Mouse (Mus musculus) bone marrow macrophage, adult 2 months (primary cell): ENCODE results near the gene Mical3. TPM values are rescaled to one million over a fixed set of nuclear protein-coding genes. Genes with fewer than 3 reads are reported as not detected.

Experiments used
- H3K27ac ChIP-seq: 2 replicates; pipeline ENCODE4 v1.5.1; 2012; ENCODE audit warnings: low read depth, low read length; ENCODE audit not compliant: insufficient read depth
- H3K4me1 ChIP-seq: 2 replicates; pipeline ENCODE4 v1.6.1; 2012; ENCODE audit warnings: low read length; ENCODE audit not compliant: control insufficient read depth, insufficient read depth
- H3K4me3 ChIP-seq: 2 replicates; pipeline ENCODE4 v1.5.1; 2012; ENCODE audit warnings: mild to moderate bottlenecking, low read length, moderate library complexity; ENCODE audit not compliant: insufficient read depth
- CTCF ChIP-seq: IDR thresholded peaks from 2 replicates; pipeline ENCODE4 v1.5.1; 2012; ENCODE audit warnings: low read depth, mild to moderate bottlenecking, low read length, moderate library complexity
- POLR2A ChIP-seq: IDR thresholded peaks from 2 replicates; pipeline ENCODE4 v1.6.1; 2012; ENCODE audit warnings: mild to moderate bottlenecking, low read depth, low read length, borderline replicate concordance
- polyA plus RNA-seq: library from polyadenylated mRNA; stranded (reverse); fragments of >200 nt; gene quantifications from 2 replicates; pipeline ENCODE4 v1.2.4, GENCODE M21; 2012; ENCODE audit not compliant: missing spikeins, insufficient read depth, insufficient read length

Mical3 gene
- polyA plus RNA-seq, 1 experiment: 4.1 TPM

GRCm38 (mm10) chr6:121101201-121101600 is 29.6 kb downstream of the Mical3 start:
- peaks cover 48% of the 10 kb centered on the region for H3K4me1 ChIP-seq
- H3K4me3 ChIP-seq: no peak overlapping the region
- TF ChIP-seq CTCF (no peak), POLR2A (no peak)
- H3K27ac ChIP-seq: no peak overlapping the region

GRCm38 (mm10) chr6:121099831-121100230 is 31.0 kb downstream of the Mical3 start:
- TF ChIP-seq POLR2A (no peak), CTCF (no peak)
- Histone ChIP-seq H3K4me3 (no peak overlapping the region), H3K27ac (no peak overlapping the region), H3K4me1 (peaks cover 40% of the 10 kb centered on the region)

- H3K27ac ChIP-seq: no peak overlapping the region
- H3K4me1 ChIP-seq: peaks cover 34% of the 10 kb centered on the region
- H3K4me3 ChIP-seq: no peak overlapping the region
- TF ChIP-seq POLR2A (no peak), CTCF (no peak)
Measured at GRCm38 (mm10) chr6:121099228-121099608, 31.6 kb downstream of the Mical3 start.

- H3K4me1 ChIP-seq: peaks cover 30% of the 10 kb centered on the region
- no peak overlapping the region for H3K4me3 ChIP-seq
- H3K27ac ChIP-seq: no peak overlapping the region
- TF ChIP-seq CTCF (no peak), POLR2A (no peak)
Measured at GRCm38 (mm10) chr6:121098511-121099227, 32.1 kb downstream of the Mical3 start.

GRCm38 (mm10) chr6:121098109-121098508 is 32.7 kb downstream of the Mical3 start:
- no peak overlapping the region for H3K27ac ChIP-seq
- H3K4me1 ChIP-seq: peaks cover 24% of the 10 kb centered on the region
- H3K4me3 ChIP-seq: no peak overlapping the region
- TF ChIP-seq POLR2A: no peak
- no peak for TF ChIP-seq CTCF

- H3K4me3 ChIP-seq: no peak overlapping the region
- H3K27ac ChIP-seq: no peak overlapping the region
- TF ChIP-seq CTCF (no peak), POLR2A (no peak)
- H3K4me1 ChIP-seq: peaks cover 12% of the 10 kb centered on the region
Measured at GRCm38 (mm10) chr6:121096862-121097261, 33.9 kb downstream of the Mical3 start.

- H3K4me3 ChIP-seq: no peak overlapping the region
- H3K4me1 ChIP-seq: peaks cover 8% of the 10 kb centered on the region
- H3K27ac ChIP-seq: no peak overlapping the region
- TF ChIP-seq CTCF: no peak
- no peak for TF ChIP-seq POLR2A
Measured at GRCm38 (mm10) chr6:121096390-121096789, 34.4 kb downstream of the Mical3 start.

GRCm38 (mm10) chr6:121093662-121094408 is 37.0 kb downstream of the Mical3 start:
- TF ChIP-seq POLR2A: no peak
- TF ChIP-seq CTCF: no peak
- 0 out of 2 replicates have a peak, but pooled peaks cover 2% of the 10 kb centered on the region for H3K4me1 ChIP-seq
- H3K4me3 ChIP-seq: no peak overlapping the region
- H3K27ac ChIP-seq: no peak overlapping the region

- Histone ChIP-seq H3K4me3 (no peak overlapping the region), H3K27ac (no peak overlapping the region), H3K4me1 (peaks cover 18% of the 10 kb centered on the region)
- TF ChIP-seq POLR2A (no peak), CTCF (no peak)
Measured at GRCm38 (mm10) chr6:121090786-121091185, 40.0 kb downstream of the Mical3 start.

GRCm38 (mm10) chr6:121087586-121088245 is 43.1 kb downstream of the Mical3 start:
- TF ChIP-seq CTCF (no peak), POLR2A (no peak)
- Histone ChIP-seq H3K4me3 (no peak overlapping the region), H3K27ac (no peak overlapping the region), H3K4me1 (peaks cover 42% of the 10 kb centered on the region)
